Mouse (Mus musculus) brown adipose tissue, adult 24 weeks (tissue): Measurements from ENCODE around the gene Gm10057. TPM values are rescaled to one million over a fixed set of nuclear protein-coding genes. Genes with fewer than 3 reads are reported as not detected.
"Not testable (repeated sequence)": the region's sequence is repeated elsewhere in the genome, so short reads cannot be mapped to it uniquely, and the experiment has no call there.

ENCODE experiments used
- H3K27ac ChIP-seq: fragments of 200-500 bp; replicated peaks from 2 replicates; pipeline ENCODE4 v1.5.1; 2012; ENCODE audit warnings: low read depth, mild to moderate bottlenecking, low read length
- H3K4me1 ChIP-seq: fragments of 200-500 bp; 2 replicates; pipeline ENCODE4 v1.6.1; 2012; ENCODE audit warnings: low read length, mixed read lengths; ENCODE audit not compliant: control insufficient read depth, insufficient read depth, insufficient read length
- H3K4me3 ChIP-seq: fragments of 200-500 bp; 2 replicates; pipeline ENCODE4 v1.5.1; 2012; ENCODE audit warnings: low read depth, mild to moderate bottlenecking, low read length, moderate library complexity; ENCODE audit not compliant: insufficient read depth
- polyA plus RNA-seq: library from polyadenylated mRNA; stranded (reverse); fragments of >200 nt; gene quantifications from 2 replicates; pipeline ENCODE4 v1.2.4, GENCODE M21; 2012; ENCODE audit not compliant: missing spikeins, insufficient read depth, insufficient read length

Gm10057 gene
- polyA plus RNA-seq = not detected in 2 replicates

DNA sequence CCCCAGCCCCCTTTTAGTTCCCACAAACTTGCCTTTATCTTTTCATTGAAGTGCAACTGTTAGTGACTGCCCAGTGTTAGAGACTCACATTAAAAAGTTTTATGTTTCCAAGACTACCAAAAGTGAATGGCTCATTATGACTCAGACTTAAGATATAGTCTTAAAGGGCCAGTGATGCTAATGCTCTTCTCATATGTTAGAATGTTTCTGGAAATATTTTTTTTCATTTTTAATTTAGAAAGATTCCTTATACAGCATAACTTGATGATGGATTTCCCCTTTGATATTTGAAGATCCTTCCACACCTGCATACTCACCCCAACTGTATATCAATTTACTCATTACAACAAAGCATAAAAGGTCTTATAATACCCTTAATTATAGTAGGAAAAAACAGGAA lies at the start of gene Gm10057:
Gene Gm10057, minus strand, starts transcription at position 101 of the 400 bp plus-strand sequence.
- H3K4me3 ChIP-seq, H3K27ac ChIP-seq, H3K4me1 ChIP-seq: not testable (repeated sequence)

DNA sequence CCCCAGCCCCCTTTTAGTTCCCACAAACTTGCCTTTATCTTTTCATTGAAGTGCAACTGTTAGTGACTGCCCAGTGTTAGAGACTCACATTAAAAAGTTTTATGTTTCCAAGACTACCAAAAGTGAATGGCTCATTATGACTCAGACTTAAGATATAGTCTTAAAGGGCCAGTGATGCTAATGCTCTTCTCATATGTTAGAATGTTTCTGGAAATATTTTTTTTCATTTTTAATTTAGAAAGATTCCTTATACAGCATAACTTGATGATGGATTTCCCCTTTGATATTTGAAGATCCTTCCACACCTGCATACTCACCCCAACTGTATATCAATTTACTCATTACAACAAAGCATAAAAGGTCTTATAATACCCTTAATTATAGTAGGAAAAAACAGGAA lies 21.1 kb downstream of the Gm10057 start, which contains the start of gene 4921511M17Rik:
Gene 4921511M17Rik, minus strand, starts transcription at position 101 of the 400 bp plus-strand sequence.
- not testable (repeated sequence) for H3K4me1 ChIP-seq, H3K4me3 ChIP-seq, H3K27ac ChIP-seq

DNA sequence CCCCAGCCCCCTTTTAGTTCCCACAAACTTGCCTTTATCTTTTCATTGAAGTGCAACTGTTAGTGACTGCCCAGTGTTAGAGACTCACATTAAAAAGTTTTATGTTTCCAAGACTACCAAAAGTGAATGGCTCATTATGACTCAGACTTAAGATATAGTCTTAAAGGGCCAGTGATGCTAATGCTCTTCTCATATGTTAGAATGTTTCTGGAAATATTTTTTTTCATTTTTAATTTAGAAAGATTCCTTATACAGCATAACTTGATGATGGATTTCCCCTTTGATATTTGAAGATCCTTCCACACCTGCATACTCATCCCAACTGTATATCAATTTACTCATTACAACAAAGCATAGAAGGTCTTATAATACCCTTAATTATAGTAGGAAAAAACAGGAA lies 42.3 kb downstream of the Gm10057 start, which contains the start of gene Samt1:
Gene Samt1, minus strand, starts transcription at position 101 of the 400 bp plus-strand sequence.
- H3K4me3 ChIP-seq = not testable (repeated sequence)

More for the DNA sequence above, 42.3 kb downstream of the Gm10057 start, which contains the start of gene Samt1:
- not testable (repeated sequence) for H3K4me1 ChIP-seq, H3K27ac ChIP-seq

Other genes starting within 250 kb of the Gm10057 start
- gene Spin2c, start 222.8 kb downstream of the Gm10057 start, polyA plus RNA-seq = not detected in 2 replicates
- gene Samt1, start 42.4 kb downstream of the Gm10057 start, polyA plus RNA-seq = not detected in 2 replicates
- gene 4921511M17Rik, start 21.2 kb downstream of the Gm10057 start, polyA plus RNA-seq = not detected in 2 replicates
- gene Gm15140, start 65.6 kb upstream of the Gm10057 start, polyA plus RNA-seq = not detected in 2 replicates